Mouse (Mus musculus): ENCODE results near the gene Chga.

- no peak for TF ChIP-seq CTCF (IDR thresholded peaks at IDR 0.05; ENCODE audit: low read depth, low read length)
- TF ChIP-seq POLR2AphosphoS5 (IDR thresholded peaks at IDR 0.05; ENCODE audit: insufficient replicate concordance, low read depth, low read length): no peak
- TF ChIP-seq TAL1 (conservative IDR thresholded peaks at IDR 0.05; ENCODE audit: low read depth, low read length): no peak
- TF ChIP-seq GATA1 (IDR thresholded peaks at IDR 0.05; ENCODE audit: borderline replicate concordance, low read length): no peak
Observed at GRCm38 (mm10) chr12:102514151-102514550, 40.6 kb upstream of the Chga start.

All from G1E (cell line).